Mouse (Mus musculus) heart, postnatal 0 days (tissue): Measurements from ENCODE around the gene Dpp10. TPM values are rescaled to one million over a fixed set of nuclear protein-coding genes. Genes with fewer than 3 reads are reported as not detected.

Experiments
- ATAC-seq: fragments of 200-750 bp; cut with Nextera tagmentation; 2 replicates; pipeline ENCODE4 v1.8.0; 2017; ENCODE audit warnings: low read depth, moderate number of reproducible peaks, moderate library complexity; ENCODE audit not compliant: insufficient read depth
- DNase-seq: peaks from one replicate; pipeline ENCODE4 v3.0.0-alpha.2; 2016; ENCODE audit warnings: low spot score
- H3K27ac ChIP-seq: fragments of 300-500 bp; sonication (generic); 2 replicates; pipeline ENCODE4 v1.5.1; 2014; ENCODE audit warnings: low read depth, mild to moderate bottlenecking
- H3K27me3 ChIP-seq: fragments of 300-500 bp; sonication (generic); 2 replicates; pipeline ENCODE4 v1.6.1; 2014; ENCODE audit warnings: low read length, mixed read lengths; ENCODE audit not compliant: control insufficient read depth, insufficient read depth
- H3K36me3 ChIP-seq: fragments of 300-500 bp; sonication (generic); replicated peaks from 2 replicates; pipeline ENCODE4 v1.6.1; 2014; ENCODE audit warnings: low read length, mixed read lengths; ENCODE audit not compliant: control insufficient read depth, insufficient read depth
- H3K4me1 ChIP-seq: fragments of 300-500 bp; sonication (generic); 2 replicates; pipeline ENCODE4 v1.6.1; 2014; ENCODE audit warnings: antibody characterized with exemption; ENCODE audit not compliant: control insufficient read depth, insufficient read depth
- H3K4me2 ChIP-seq: fragments of 300-500 bp; sonication (generic); 2 replicates; pipeline ENCODE4 v1.6.1; 2014; ENCODE audit warnings: low read depth, mild to moderate bottlenecking, low read length, moderate library complexity
- H3K4me3 ChIP-seq: fragments of 300-500 bp; sonication (generic); 2 replicates; pipeline ENCODE4 v1.5.1; 2014; ENCODE audit warnings: low read depth, low read length
- H3K9ac ChIP-seq: fragments of 300-500 bp; sonication (generic); replicated peaks from 2 replicates; pipeline ENCODE4 v1.6.1; 2014; ENCODE audit warnings: low read depth, low read length, mixed read lengths
- H3K9me3 ChIP-seq: fragments of 300-500 bp; sonication (generic); replicated peaks from 2 replicates; pipeline ENCODE4 v1.6.1; 2016; ENCODE audit warnings: low read length; ENCODE audit not compliant: control insufficient read depth
- CTCF ChIP-seq: IDR thresholded peaks from 2 replicates; pipeline ENCODE4 v1.5.1; 2016; ENCODE audit warnings: antibody characterized with exemption, control low read depth, low read depth
- EP300 ChIP-seq: IDR thresholded peaks from 2 replicates; pipeline ENCODE4 v1.6.1; 2016; ENCODE audit warnings: antibody characterized with exemption, low read depth
- WGBS: fragments of 180-500 bp; shearing (Covaris S2); extraction: QIAGEN DNeasy Blood & Tissue Kit; methylation state at CpG from one replicate; pipeline ENCODE4 v1.1.7; 2014; 5-methylcytosine and 5-hydroxymethylcytosine counted together
- polyA plus RNA-seq: library from polyadenylated mRNA; unstranded; fragments of >200 nt; fragmentation: Nextera tagmentation; extraction: Ambion mirVana; gene quantifications from 2 replicates; pipeline ENCODE4 v1.2.1, GENCODE M21; 2015
- total RNA-seq: library from RNA; depleted of rRNA; stranded (reverse); fragments of >200 nt; gene quantifications from 2 replicates; pipeline ENCODE4 v1.2.3, GENCODE M21; 2014; ENCODE audit warnings: low replicate concordance

Gene Dpp10
- total and polyA plus RNA-seq, 2 experiments from 2014 or later, result not detected

- H3K27me3 ChIP-seq, result no peaks in the 10 kb centered on the region
- H3K4me1 ChIP-seq, result no peaks in the 10 kb centered on the region
- no peak overlapping the region for H3K9ac ChIP-seq
- H3K36me3 ChIP-seq, result no peaks in the 10 kb centered on the region
- TF ChIP-seq EP300 (no peak), CTCF (no peak)
- no peaks in the 10 kb centered on the region for H3K9me3 ChIP-seq
- no peak for ATAC-seq
- no peak for DNase-seq
- H3K4me3 ChIP-seq, result no peak overlapping the region
- H3K27ac ChIP-seq, result no peak overlapping the region
- 48% methylated on average over 2 of the region's 2 CpGs for WGBS
- no peak overlapping the region for H3K4me2 ChIP-seq
Measured at GRCm38 (mm10) chr1:123985324-123986024, 59.9 kb downstream of the Dpp10 start.

GRCm38 (mm10) chr1:123978597-123978996 is 66.8 kb downstream of the Dpp10 start:
- H3K4me1 ChIP-seq, result no peaks in the 10 kb centered on the region
- H3K36me3 ChIP-seq, result no peaks in the 10 kb centered on the region
- 53% methylated on average over 1 of the region's 1 CpGs for WGBS
- no peak overlapping the region for H3K4me2 ChIP-seq
- DNase-seq, result no peak
- no peak for ATAC-seq
- no peak overlapping the region for H3K4me3 ChIP-seq
- no peaks in the 10 kb centered on the region for H3K27me3 ChIP-seq
- no peak for TF ChIP-seq CTCF
- TF ChIP-seq EP300, result no peak
- H3K9me3 ChIP-seq, result no peaks in the 10 kb centered on the region
- H3K9ac ChIP-seq, result no peak overlapping the region
- no peak overlapping the region for H3K27ac ChIP-seq

DNA sequence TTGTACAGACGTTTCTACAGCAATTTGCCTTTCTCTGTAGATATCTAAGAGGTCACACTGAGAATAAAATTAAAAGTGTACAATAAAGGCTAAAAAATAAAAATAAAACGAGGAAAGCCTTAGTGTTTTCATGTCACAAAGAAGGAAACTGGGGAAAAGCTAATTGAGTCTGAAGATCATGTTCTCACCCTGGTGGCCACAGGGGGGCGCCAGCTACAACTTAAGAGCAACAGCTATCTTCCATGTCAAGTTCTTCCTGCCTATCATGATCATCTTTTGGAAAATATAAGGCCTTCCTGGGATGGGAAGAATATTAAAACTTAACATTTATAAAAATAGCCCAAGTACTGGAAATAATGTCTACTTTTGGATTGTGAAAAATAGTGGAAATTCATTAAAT is 70.7 kb downstream of the Dpp10 start:
- Histone ChIP-seq H3K36me3 (no peaks in the 10 kb centered on the region), H3K9me3 (no peaks in the 10 kb centered on the region), H3K9ac (no peak overlapping the region), H3K4me1 (no peaks in the 10 kb centered on the region), H3K27ac (no peak overlapping the region), H3K4me2 (no peak overlapping the region), H3K27me3 (no peaks in the 10 kb centered on the region), H3K4me3 (no peak overlapping the region)
- WGBS, result 15% methylated on average over 3 of the region's 3 CpGs
- no peak for ATAC-seq
- no peak for DNase-seq
- TF ChIP-seq CTCF (peak; percentile 21; the same call in 1 of the 2 replicates), EP300 (no peak)

DNA sequence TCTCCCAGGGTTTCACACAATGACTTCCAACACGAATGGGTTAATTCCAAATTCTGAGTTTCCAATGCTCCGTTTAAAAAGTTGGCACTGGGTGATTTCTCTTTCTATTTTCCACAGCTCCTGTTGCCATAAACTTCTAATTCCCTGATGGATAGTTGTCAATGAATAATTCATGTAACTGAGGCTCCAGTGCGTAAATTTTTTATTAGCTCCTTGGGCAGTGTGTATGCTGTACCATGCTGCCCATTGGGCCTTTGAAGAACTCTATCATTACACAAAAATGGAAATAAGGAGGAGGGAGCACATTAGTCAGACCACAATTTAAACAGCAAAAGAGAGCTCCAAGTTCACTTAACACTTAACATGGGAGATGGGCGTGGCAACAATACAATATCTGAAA is 99.2 kb downstream of the Dpp10 start:
- TF ChIP-seq CTCF, result no peak
- no peak for TF ChIP-seq EP300
- no peak overlapping the region for H3K4me3 ChIP-seq
- H3K4me1 ChIP-seq, result no peaks in the 10 kb centered on the region
- no peak overlapping the region for H3K4me2 ChIP-seq
- DNase-seq, result no peak
- H3K36me3 ChIP-seq, result no peaks in the 10 kb centered on the region
- H3K27ac ChIP-seq, result no peak overlapping the region
- no peaks in the 10 kb centered on the region for H3K27me3 ChIP-seq
- H3K9ac ChIP-seq, result no peak overlapping the region
- no peak for ATAC-seq
- WGBS, result 59% methylated on average over 4 of the region's 4 CpGs
- no peaks in the 10 kb centered on the region for H3K9me3 ChIP-seq

GRCm38 (mm10) chr1:123940826-123941225 is 104.5 kb downstream of the Dpp10 start:
- H3K9ac ChIP-seq, result no peak overlapping the region
- 86% methylated on average over 1 of the region's 1 CpGs for WGBS
- TF ChIP-seq CTCF (no peak), EP300 (no peak)
- H3K36me3 ChIP-seq, result no peaks in the 10 kb centered on the region
- DNase-seq, result no peak
- H3K4me3 ChIP-seq, result no peak overlapping the region
- no peaks in the 10 kb centered on the region for H3K4me1 ChIP-seq
- no peaks in the 10 kb centered on the region for H3K9me3 ChIP-seq
- no peak overlapping the region for H3K4me2 ChIP-seq
- ATAC-seq, result no peak
- H3K27me3 ChIP-seq, result no peaks in the 10 kb centered on the region
- H3K27ac ChIP-seq, result no peak overlapping the region
